Mouse (Mus musculus) liver, embryonic 14.5 days (tissue): ENCODE data around the gene Myl6b. TPM values are rescaled to one million over a fixed set of nuclear protein-coding genes. Genes with fewer than 3 reads are reported as not detected.

Source experiments
- ATAC-seq: fragments of 200-750 bp; cut with Nextera tagmentation; 2 replicates; pipeline ENCODE4 v1.8.0; 2017; ENCODE audit warnings: moderate number of reproducible peaks, mild to moderate bottlenecking, moderate library complexity; ENCODE audit not compliant: insufficient read depth
- DNase-seq, 3 experiments: peaks; one replicate each; pipeline ENCODE4 v3.0.0-alpha.2; 2012 to 2013; ENCODE audit warnings: low read depth in 3 of 3, low spot score in 3 of 3
- H3K27ac ChIP-seq: fragments of 300-500 bp; sonication (generic); 2 replicates; pipeline ENCODE4 v1.5.1; 2014; ENCODE audit warnings: moderate library complexity, mild to moderate bottlenecking, control low read depth, inconsistent platforms
- H3K27me3 ChIP-seq: fragments of 300-500 bp; sonication (generic); 2 replicates; pipeline ENCODE4 v1.6.1; 2014; ENCODE audit warnings: mild to moderate bottlenecking, low read length, moderate library complexity; ENCODE audit not compliant: control insufficient read depth, insufficient read depth
- H3K36me3 ChIP-seq: fragments of 300-500 bp; sonication (generic); replicated peaks from 2 replicates; pipeline ENCODE4 v1.6.1; 2014; ENCODE audit warnings: low read depth; ENCODE audit not compliant: control insufficient read depth, insufficient read depth
- H3K4me1 ChIP-seq, 2 experiments: fragments of 200-500 bp in 1 of 2; fragments of 300-500 bp in 1 of 2; sonication (generic) in 1 of 2; replicated peaks; 2 replicates each; pipeline ENCODE4 v1.6.1; 2012 to 2014; ENCODE audit warnings: antibody characterized with exemption in 1 of 2, inconsistent platforms in 1 of 2, low read length in 1 of 2; ENCODE audit not compliant: control insufficient read depth in 2 of 2, insufficient read depth in 2 of 2
- H3K4me2 ChIP-seq: fragments of 300-500 bp; sonication (generic); 2 replicates; pipeline ENCODE4 v1.6.1; 2014; ENCODE audit warnings: low read depth, mild to moderate bottlenecking, control low read depth, moderate library complexity
- H3K4me3 ChIP-seq, 2 experiments: fragments of 200-500 bp in 1 of 2; fragments of 300-500 bp in 1 of 2; sonication (generic) in 1 of 2; 2 replicates each; pipeline ENCODE4 v1.5.1; 2012 to 2014; ENCODE audit warnings: low read depth in 2 of 2, low read length in 2 of 2, mild to moderate bottlenecking in 2 of 2, control low read depth in 1 of 2, inconsistent platforms in 1 of 2, moderate library complexity in 1 of 2; ENCODE audit not compliant: insufficient read depth in 1 of 2
- H3K9ac ChIP-seq: fragments of 300-500 bp; sonication (generic); replicated peaks from 2 replicates; pipeline ENCODE4 v1.6.1; 2014; ENCODE audit warnings: mild to moderate bottlenecking, control low read depth, moderate library complexity
- H3K9me3 ChIP-seq: fragments of 300-500 bp; sonication (generic); 2 replicates; pipeline ENCODE4 v1.6.1; 2016; ENCODE audit warnings: low read length, mixed read lengths; ENCODE audit not compliant: control insufficient read depth
- CTCF ChIP-seq: IDR thresholded peaks from 2 replicates; pipeline ENCODE4 v1.5.1; 2016; ENCODE audit warnings: antibody characterized with exemption, low read depth, control low read depth
- EP300 ChIP-seq: IDR thresholded peaks from 2 replicates; pipeline ENCODE4 v1.6.1; 2016; ENCODE audit warnings: antibody characterized with exemption, low read depth
- WGBS: fragments of 180-500 bp; shearing (Covaris S2); extraction: QIAGEN DNeasy Blood & Tissue Kit; methylation state at CpG from one replicate; pipeline ENCODE4 v1.1.7; 2014; ENCODE audit not compliant: insufficient replicate concordance; 5-methylcytosine and 5-hydroxymethylcytosine counted together
- polyA plus RNA-seq, 2 experiments: library from polyadenylated mRNA; depleted of rRNA in 1 of 2; stranded (reverse) in 1 of 2; unstranded in 1 of 2; fragments of >200 nt; fragmentation: Nextera tagmentation in 1 of 2; extraction: Ambion mirVana in 1 of 2; gene quantifications; 2 replicates each; pipeline versions ENCODE4 v1.2.1 to v1.2.3; 2012 to 2014

Gene Myl6b
- polyA plus RNA-seq, 2 experiments = 0.72 to 1.2 TPM

GRCm38 (mm10) chr10:128489785-128490184 lies 8.7 kb downstream of the Myl6b start:
- no peak overlapping the region for H3K4me2 ChIP-seq
- no peak overlapping the region for H3K27ac ChIP-seq
- WGBS = 79% methylated on average over 4 of the region's 4 CpGs
- no peaks in the 10 kb centered on the region for H3K27me3 ChIP-seq
- DNase-seq (no peak), ATAC-seq (no peak)
- H3K9ac ChIP-seq = no peak overlapping the region
- TF ChIP-seq EP300 = no peak
- no peak for TF ChIP-seq CTCF
- H3K4me1 ChIP-seq = peaks cover 7 to 22% of the 10 kb centered on the region in 2 experiments
- no peak overlapping the region for H3K4me3 ChIP-seq
- H3K36me3 ChIP-seq = peaks cover 45% of the 10 kb centered on the region
- no peaks in the 10 kb centered on the region for H3K9me3 ChIP-seq

- Histone ChIP-seq H3K9me3 (no peaks in the 10 kb centered on the region), H3K4me2 (no peak overlapping the region), H3K27ac (no peak overlapping the region), H3K36me3 (peaks cover 45% of the 10 kb centered on the region), H3K4me1 (peaks cover 7 to 19% of the 10 kb centered on the region in 2 experiments; a peak in 3 of 4 replicates), H3K4me3 (no peak overlapping the region), H3K27me3 (no peaks in the 10 kb centered on the region), H3K9ac (no peak overlapping the region)
- TF ChIP-seq CTCF (no peak), EP300 (no peak)
- ATAC-seq = no peak
- no peak for DNase-seq
- 53% methylated on average over 5 of the region's 5 CpGs for WGBS
Measured at GRCm38 (mm10) chr10:128489380-128489779, 9.1 kb downstream of the Myl6b start.

- Histone ChIP-seq H3K27me3 (no peaks in the 10 kb centered on the region), H3K27ac (no peak overlapping the region), H3K4me2 (no peak overlapping the region), H3K36me3 (peaks cover 51% of the 10 kb centered on the region), H3K4me3 (no peak overlapping the region), H3K9ac (no peak overlapping the region), H3K4me1 (peaks cover 7 to 19% of the 10 kb centered on the region in 2 experiments; a peak in 3 of 4 replicates), H3K9me3 (no peaks in the 10 kb centered on the region)
- DNase-seq (no peak), ATAC-seq (no peak)
- 85% methylated on average over 4 of the region's 4 CpGs for WGBS
- no peak for TF ChIP-seq EP300
- no peak for TF ChIP-seq CTCF
Measured at GRCm38 (mm10) chr10:128488776-128489175, 9.7 kb downstream of the Myl6b start.

- peaks cover 7 to 19% of the 10 kb centered on the region in 2 experiments; a peak in 3 of 4 replicates for H3K4me1 ChIP-seq
- no peak overlapping the region for H3K4me3 ChIP-seq
- H3K9ac ChIP-seq = no peak overlapping the region
- H3K27ac ChIP-seq = no peak overlapping the region
- WGBS = 91% methylated on average over 22 of the region's 22 CpGs
- peaks cover 58% of the 10 kb centered on the region for H3K36me3 ChIP-seq
- no peak overlapping the region for H3K4me2 ChIP-seq
- no peaks in the 10 kb centered on the region for H3K27me3 ChIP-seq
- H3K9me3 ChIP-seq = no peaks in the 10 kb centered on the region
- TF ChIP-seq EP300 = no peak
- no peak for TF ChIP-seq CTCF
- DNase-seq (no peak), ATAC-seq (no peak)
Measured at GRCm38 (mm10) chr10:128487861-128488712, 10.4 kb downstream of the Myl6b start.

GRCm38 (mm10) chr10:128486370-128486769 lies 12.1 kb downstream of the Myl6b start:
- H3K4me3 ChIP-seq = no peak overlapping the region
- H3K9me3 ChIP-seq = no peaks in the 10 kb centered on the region
- H3K4me2 ChIP-seq = no peak overlapping the region
- TF ChIP-seq CTCF (no peak), EP300 (no peak)
- WGBS = 76% methylated on average over 7 of the region's 7 CpGs
- no peak overlapping the region for H3K27ac ChIP-seq
- ATAC-seq (no peak), DNase-seq (no peak)
- peaks cover 1 to 4% of the 10 kb centered on the region in 2 experiments; a peak in 3 of 4 replicates for H3K4me1 ChIP-seq
- H3K36me3 ChIP-seq = peaks cover 75% of the 10 kb centered on the region
- H3K9ac ChIP-seq = no peak overlapping the region
- H3K27me3 ChIP-seq = no peaks in the 10 kb centered on the region
